Mouse (Mus musculus) liver, postnatal 0 days (tissue): Measurements from ENCODE around the gene Asic1. TPM values are rescaled to one million over a fixed set of nuclear protein-coding genes. Genes with fewer than 3 reads are reported as not detected.
A peak's percentile ranks its signal among the peaks of the same experiment; 100 is the strongest.

Experiments used
- ATAC-seq: fragments of 200-750 bp; cut with Nextera tagmentation; 2 replicates; pipeline ENCODE4 v1.8.0; 2017; ENCODE audit warnings: mild to moderate bottlenecking, moderate library complexity
- DNase-seq: peaks from one replicate; pipeline ENCODE4 v3.0.0-alpha.2; 2016
- H3K27ac ChIP-seq: fragments of 300-500 bp; sonication (generic); 2 replicates; pipeline ENCODE4 v1.5.1; 2014; ENCODE audit warnings: antibody characterized with exemption, moderate library complexity, mild to moderate bottlenecking, low read depth
- H3K27me3 ChIP-seq: fragments of 300-500 bp; sonication (generic); 2 replicates; pipeline ENCODE4 v1.6.1; 2014; ENCODE audit warnings: low read length, control low read depth, mixed read lengths; ENCODE audit not compliant: insufficient read depth
- H3K36me3 ChIP-seq: fragments of 300-500 bp; sonication (generic); replicated peaks from 2 replicates; pipeline ENCODE4 v1.6.1; 2014; ENCODE audit warnings: mild to moderate bottlenecking, control low read depth, low read length, moderate library complexity, mixed read lengths; ENCODE audit not compliant: insufficient read depth
- H3K4me1 ChIP-seq: fragments of 300-500 bp; sonication (generic); 2 replicates; pipeline ENCODE4 v1.6.1; 2014; ENCODE audit warnings: antibody characterized with exemption, mild to moderate bottlenecking, control low read depth; ENCODE audit not compliant: insufficient read depth
- H3K4me2 ChIP-seq: fragments of 300-500 bp; sonication (generic); 2 replicates; pipeline ENCODE4 v1.6.1; 2014; ENCODE audit warnings: low read depth, mild to moderate bottlenecking, low read length, moderate library complexity, mixed read lengths
- H3K4me3 ChIP-seq: fragments of 300-500 bp; sonication (generic); 2 replicates; pipeline ENCODE4 v1.5.1; 2014; ENCODE audit warnings: low read depth, low read length
- H3K9ac ChIP-seq: fragments of 300-500 bp; sonication (generic); replicated peaks from 2 replicates; pipeline ENCODE4 v1.6.1; 2014; ENCODE audit warnings: mild to moderate bottlenecking, moderate library complexity
- H3K9me3 ChIP-seq: fragments of 300-500 bp; sonication (generic); 2 replicates; pipeline ENCODE4 v1.6.1; 2016; ENCODE audit warnings: mild to moderate bottlenecking, control low read depth, low read length, mixed read lengths
- CTCF ChIP-seq: sonication (generic); IDR thresholded peaks from 2 replicates; pipeline ENCODE4 v1.5.1; 2016; ENCODE audit warnings: antibody characterized with exemption, low read depth
- EP300 ChIP-seq: IDR thresholded peaks from 2 replicates; pipeline ENCODE4 v1.6.1; 2016; ENCODE audit warnings: antibody characterized with exemption, low read depth, mild to moderate bottlenecking
- WGBS: fragments of 180-500 bp; shearing (Covaris S2); extraction: QIAGEN DNeasy Blood & Tissue Kit; methylation state at CpG from one replicate; pipeline ENCODE4 v1.1.7; 2014; ENCODE audit not compliant: insufficient replicate concordance; 5-methylcytosine and 5-hydroxymethylcytosine counted together
- polyA plus RNA-seq: library from polyadenylated mRNA; unstranded; fragments of >200 nt; fragmentation: Nextera tagmentation; extraction: Ambion mirVana; gene quantifications from 2 replicates; pipeline ENCODE4 v1.2.1, GENCODE M21; 2015

Gene Asic1
- polyA plus RNA-seq, 1 experiment from 2014 or later = 0.38 TPM

DNA sequence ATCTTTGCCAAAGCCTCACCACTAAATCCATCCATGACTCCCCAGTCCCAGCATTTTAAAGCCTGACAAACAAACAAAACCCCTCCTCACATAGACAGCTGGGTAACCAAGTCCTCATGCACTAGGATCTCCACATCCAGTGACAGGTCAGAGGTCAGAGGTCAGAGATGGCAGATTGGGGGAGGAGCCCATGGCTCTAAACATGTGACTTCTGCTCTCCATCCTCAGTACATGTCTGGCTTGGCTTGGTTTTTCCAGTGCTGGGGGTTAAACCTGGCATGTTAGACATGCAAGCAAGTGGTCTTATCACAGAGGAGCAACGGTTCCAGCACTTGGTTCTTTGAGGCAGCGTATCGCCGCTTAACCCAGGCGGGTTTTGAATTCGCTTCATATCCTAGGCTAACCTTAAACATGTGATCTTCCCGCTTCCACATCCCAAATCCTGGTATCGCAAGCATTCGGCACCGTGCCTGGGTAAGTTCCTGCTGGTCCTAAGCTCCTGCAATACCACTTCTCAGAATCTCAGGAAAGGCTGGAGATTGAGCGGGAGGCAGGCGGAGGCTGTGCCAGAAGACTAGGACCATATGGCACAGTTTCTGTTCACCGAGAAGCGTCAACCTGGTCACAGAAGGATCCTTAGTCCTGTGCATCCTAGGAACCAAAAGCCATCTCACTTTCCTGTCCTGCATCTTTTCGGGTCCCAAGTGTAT is 8.9 kb upstream of the Asic1 start:
- ATAC-seq (no peak), DNase-seq (no peak)
- no peak for TF ChIP-seq EP300
- no peak for TF ChIP-seq CTCF
- Histone ChIP-seq H3K27ac (no peak overlapping the region), H3K27me3 (peaks cover 24% of the 10 kb centered on the region), H3K4me3 (no peak overlapping the region), H3K9me3 (no peaks in the 10 kb centered on the region), H3K4me2 (no peak overlapping the region), H3K36me3 (no peaks in the 10 kb centered on the region), H3K4me1 (peaks cover 16% of the 10 kb centered on the region), H3K9ac (no peak overlapping the region)
- WGBS = 89% methylated on average over 15 of the region's 15 CpGs

DNA sequence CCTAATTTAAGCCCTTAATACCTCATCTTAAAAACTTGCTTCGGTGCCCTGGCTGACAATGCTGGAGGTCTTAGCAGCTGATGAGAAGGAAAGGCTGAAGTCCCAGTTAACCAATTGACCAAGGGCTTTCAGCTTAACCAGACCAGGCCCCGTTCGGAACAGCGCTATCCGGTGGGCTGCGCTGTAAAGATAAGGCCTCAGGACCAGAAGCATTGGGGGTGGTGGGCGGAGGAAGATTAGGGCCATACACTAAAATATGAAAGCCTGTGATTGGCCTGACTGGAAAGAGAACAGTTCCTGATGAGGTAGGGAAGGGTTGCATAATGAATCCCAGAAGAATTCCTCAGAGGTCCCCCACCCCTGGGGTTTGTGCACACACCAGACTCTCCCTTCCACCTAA is 7.8 kb upstream of the Asic1 start:
- DNase-seq (no peak), ATAC-seq (no peak)
- H3K27ac ChIP-seq = no peak overlapping the region
- H3K27me3 ChIP-seq = peaks cover 32% of the 10 kb centered on the region
- no peak overlapping the region for H3K4me2 ChIP-seq
- H3K4me1 ChIP-seq = peaks cover 16% of the 10 kb centered on the region
- no peak overlapping the region for H3K4me3 ChIP-seq
- 0 out of 2 replicates have a peak, but pooled peaks cover under 1% of the 10 kb centered on the region for H3K9me3 ChIP-seq
- WGBS = 36% methylated on average over 7 of the region's 7 CpGs
- H3K9ac ChIP-seq = no peak overlapping the region
- TF ChIP-seq EP300 (no peak), CTCF (no peak)
- H3K36me3 ChIP-seq = no peaks in the 10 kb centered on the region

- DNase-seq = no peak
- Histone ChIP-seq H3K4me2 (peak overlapping the region; percentile 90), H3K27ac (0 out of 2 replicates have a peak overlapping the region, but pooled peaks have one; percentile 22), H3K9ac (peak overlapping the region; percentile 54), H3K4me3 (peak overlapping the region; percentile 45), H3K36me3 (no peaks in the 10 kb centered on the region), H3K4me1 (peaks cover 16% of the 10 kb centered on the region), H3K9me3 (0 out of 2 replicates have a peak, but pooled peaks cover 2% of the 10 kb centered on the region), H3K27me3 (peaks cover 41% of the 10 kb centered on the region)
- no peak for TF ChIP-seq CTCF
- no peak for TF ChIP-seq EP300
- ATAC-seq = no peak; the same call in 1 of the 2 replicates
- 4% methylated on average over 17 of the region's 17 CpGs for WGBS
These were observed 6.1 kb upstream of the Asic1 start for GRCm38 (mm10) chr15:99663964-99664599.

DNA sequence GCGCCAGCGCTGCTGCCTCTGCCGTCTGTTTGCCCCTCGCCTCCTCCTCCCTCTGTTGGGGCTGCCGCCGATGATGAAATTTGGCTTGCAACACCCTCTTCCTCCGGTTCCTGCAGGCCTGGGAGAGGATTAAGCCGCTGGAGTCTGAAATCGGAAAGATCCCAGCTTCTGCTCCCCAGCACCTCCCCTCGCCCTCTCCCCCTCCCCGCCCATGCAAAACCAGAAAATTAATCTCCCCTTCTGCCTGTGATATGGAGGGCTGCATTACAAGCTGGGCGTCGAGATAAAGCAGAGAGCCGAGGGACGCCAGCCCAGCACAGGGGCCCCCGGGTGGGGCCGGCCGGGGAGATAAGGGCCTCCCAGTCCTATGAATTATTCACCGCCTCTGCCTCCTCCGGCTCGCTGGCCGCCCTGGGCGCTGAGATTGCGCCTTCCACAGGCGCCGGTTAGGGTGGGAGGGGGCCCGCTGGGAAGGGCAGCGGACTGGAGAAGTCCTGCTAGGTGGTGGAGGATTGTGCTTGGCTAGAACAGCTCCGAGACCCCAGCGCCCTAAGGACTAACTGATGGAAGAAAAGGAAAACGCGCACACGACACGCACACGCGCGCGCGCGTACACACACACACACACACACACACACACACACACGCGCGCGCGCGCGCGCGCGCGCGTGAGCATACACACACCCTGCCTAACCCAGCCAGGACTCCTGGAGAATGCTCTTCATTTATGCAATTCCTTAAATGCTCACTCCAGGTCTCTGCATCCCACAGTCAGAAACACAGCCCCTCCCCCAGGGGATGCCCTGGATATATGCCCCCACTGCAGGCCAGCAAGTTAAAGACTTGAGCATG is 5.3 kb upstream of the Asic1 start:
- peaks cover 48% of the 10 kb centered on the region for H3K27me3 ChIP-seq
- TF ChIP-seq EP300 (peak; percentile 95), CTCF (no peak)
- 0 out of 2 replicates have a peak, but pooled peaks cover 2% of the 10 kb centered on the region for H3K9me3 ChIP-seq
- ATAC-seq = peak; percentile 92
- WGBS = 2% methylated on average over 39 of the region's 52 CpGs
- H3K27ac ChIP-seq = peak overlapping the region; percentile 35; the same call in 1 of the 2 replicates
- peaks cover 16% of the 10 kb centered on the region for H3K4me1 ChIP-seq
- H3K4me3 ChIP-seq = peak overlapping the region; percentile 45
- H3K9ac ChIP-seq = peak overlapping the region; percentile 54
- H3K4me2 ChIP-seq = peak overlapping the region; percentile 90
- DNase-seq = peak; percentile 83
- no peaks in the 10 kb centered on the region for H3K36me3 ChIP-seq

DNA sequence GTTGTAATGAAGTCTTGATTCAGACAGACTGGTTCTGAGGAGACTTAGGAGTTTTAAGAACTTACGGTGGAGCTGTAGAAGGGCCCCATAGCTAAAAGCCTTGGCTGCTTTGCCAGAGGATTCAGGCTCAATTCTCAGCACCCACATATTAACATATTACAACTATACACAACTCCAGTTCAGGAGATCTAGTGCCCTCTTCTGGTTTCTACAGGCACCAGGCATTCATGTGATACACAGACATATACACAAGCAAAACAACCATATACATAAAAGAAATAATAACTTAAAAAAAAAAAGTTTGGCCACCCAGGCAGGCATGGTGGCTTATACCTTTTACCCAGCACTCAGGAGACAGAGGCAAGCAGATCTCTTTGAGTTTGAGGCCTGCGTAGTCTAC is 2.6 kb upstream of the Asic1 start:
- H3K9ac ChIP-seq = no peak overlapping the region
- no peak overlapping the region for H3K4me2 ChIP-seq
- 0 out of 2 replicates have a peak, but pooled peaks cover 2% of the 10 kb centered on the region for H3K9me3 ChIP-seq
- 0 out of 2 replicates have a peak, but pooled peaks have one; percentile 3 for TF ChIP-seq CTCF
- TF ChIP-seq EP300 = no peak
- 93% methylated on average over 2 of the region's 2 CpGs for WGBS
- H3K4me1 ChIP-seq = peaks cover 20% of the 10 kb centered on the region
- no peak for ATAC-seq
- peaks cover 74% of the 10 kb centered on the region for H3K27me3 ChIP-seq
- H3K4me3 ChIP-seq = no peak overlapping the region
- H3K36me3 ChIP-seq = no peaks in the 10 kb centered on the region
- no peak overlapping the region for H3K27ac ChIP-seq
- no peak for DNase-seq

GRCm38 (mm10) chr15:99668881-99669280 is 1.3 kb upstream of the Asic1 start:
- peaks cover 85% of the 10 kb centered on the region for H3K27me3 ChIP-seq
- peak; percentile 79 for DNase-seq
- no peak for ATAC-seq
- H3K9ac ChIP-seq = no peak overlapping the region
- H3K4me2 ChIP-seq = no peak overlapping the region
- no peaks in the 10 kb centered on the region for H3K36me3 ChIP-seq
- peaks cover 18% of the 10 kb centered on the region for H3K4me1 ChIP-seq
- no peak for TF ChIP-seq EP300
- TF ChIP-seq CTCF = peak; percentile 97
- no peak overlapping the region for H3K4me3 ChIP-seq
- no peak overlapping the region for H3K27ac ChIP-seq
- 4% methylated on average over 12 of the region's 12 CpGs for WGBS
- 0 out of 2 replicates have a peak, but pooled peaks cover 2% of the 10 kb centered on the region for H3K9me3 ChIP-seq
